Mouse (Mus musculus) forebrain, embryonic 13.5 days (tissue): ENCODE results near the gene Ftcd. TPM values are rescaled to one million over a fixed set of nuclear protein-coding genes. Genes with fewer than 3 reads are reported as not detected.
A peak's percentile ranks its signal among the peaks of the same experiment; 100 is the strongest.

ENCODE experiments used
- ATAC-seq: fragments of 200-750 bp; cut with Nextera tagmentation; 2 replicates; pipeline ENCODE4 v1.8.0; 2017
- H3K27ac ChIP-seq: fragments of 300-500 bp; sonication (generic); 2 replicates; pipeline ENCODE4 v1.5.1; 2015; ENCODE audit warnings: inconsistent platforms, mild to moderate bottlenecking, moderate library complexity
- H3K27me3 ChIP-seq: fragments of 300-500 bp; sonication (generic); 2 replicates; pipeline ENCODE4 v1.6.1; 2015; ENCODE audit warnings: mild to moderate bottlenecking, inconsistent platforms
- H3K36me3 ChIP-seq: fragments of 300-500 bp; sonication (generic); 2 replicates; pipeline ENCODE4 v1.6.1; 2015; ENCODE audit warnings: mild to moderate bottlenecking, inconsistent platforms; ENCODE audit not compliant: poor library complexity, severe bottlenecking
- H3K4me1 ChIP-seq: fragments of 300-500 bp; sonication (generic); 2 replicates; pipeline ENCODE4 v1.6.1; 2015; ENCODE audit warnings: inconsistent platforms
- H3K4me2 ChIP-seq: fragments of 300-500 bp; sonication (generic); 2 replicates; pipeline ENCODE4 v1.6.1; 2015; ENCODE audit warnings: inconsistent platforms, mild to moderate bottlenecking, moderate library complexity
- H3K4me3 ChIP-seq: fragments of 300-500 bp; sonication (generic); 2 replicates; pipeline ENCODE4 v1.5.1; 2015; ENCODE audit warnings: mild to moderate bottlenecking, inconsistent platforms
- H3K9ac ChIP-seq: fragments of 300-500 bp; sonication (generic); 2 replicates; pipeline ENCODE4 v1.6.1; 2015; ENCODE audit warnings: mild to moderate bottlenecking, inconsistent platforms
- H3K9me3 ChIP-seq: fragments of 300-500 bp; sonication (generic); replicated peaks from 2 replicates; pipeline ENCODE4 v1.6.1; 2016; ENCODE audit warnings: inconsistent platforms
- WGBS: fragments of 180-500 bp; shearing (Covaris S2); methylation state at CpG from one replicate; pipeline ENCODE4 v1.1.7; 2015; 5-methylcytosine and 5-hydroxymethylcytosine counted together
- polyA plus RNA-seq: library from polyadenylated mRNA; unstranded; fragments of >200 nt; fragmentation: Nextera tagmentation; extraction: Ambion mirVana; gene quantifications from 2 replicates; pipeline ENCODE4 v1.2.1, GENCODE M21; 2015

Ftcd gene
- not detected in 2 replicates for polyA plus RNA-seq

DNA sequence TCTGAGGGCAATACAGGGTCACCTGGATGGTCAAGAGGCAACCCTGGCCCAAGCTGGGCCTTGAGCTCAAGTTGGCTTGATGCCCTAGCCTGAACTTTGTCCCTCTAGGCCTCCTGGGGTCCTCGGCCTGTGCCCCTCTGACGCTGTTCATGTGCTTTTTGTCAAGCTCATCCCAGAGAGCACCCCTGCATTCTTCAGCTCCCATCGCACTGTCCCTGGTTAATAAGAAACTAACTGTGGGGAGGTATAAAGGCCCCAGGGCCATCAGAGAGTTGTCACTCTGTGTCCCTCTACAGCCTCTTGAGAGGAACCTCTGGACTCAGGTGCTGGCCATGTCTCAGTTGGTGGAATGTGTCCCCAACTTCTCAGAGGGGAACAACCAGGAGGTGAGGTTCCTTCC, at the start of gene Ftcd:
Gene Ftcd, plus strand, starts transcription at position 275 of the 400 bp plus-strand sequence.
- H3K9ac ChIP-seq, result no peak within 1 kb of the TSS
- no peak for ATAC-seq
- H3K36me3 ChIP-seq, result no peaks in the 10 kb centered on the region
- no peaks in the 10 kb centered on the region for H3K4me1 ChIP-seq
- H3K9me3 ChIP-seq, result no peaks in the 10 kb centered on the region
- H3K27me3 ChIP-seq, result no peaks in the 10 kb centered on the region
- WGBS, result 91% methylated on average over 3 of the region's 3 CpGs
- no peak within 1 kb of the TSS for H3K4me2 ChIP-seq
- H3K4me3 ChIP-seq, result no peak within 1 kb of the TSS
- no peak within 1 kb of the TSS for H3K27ac ChIP-seq

DNA sequence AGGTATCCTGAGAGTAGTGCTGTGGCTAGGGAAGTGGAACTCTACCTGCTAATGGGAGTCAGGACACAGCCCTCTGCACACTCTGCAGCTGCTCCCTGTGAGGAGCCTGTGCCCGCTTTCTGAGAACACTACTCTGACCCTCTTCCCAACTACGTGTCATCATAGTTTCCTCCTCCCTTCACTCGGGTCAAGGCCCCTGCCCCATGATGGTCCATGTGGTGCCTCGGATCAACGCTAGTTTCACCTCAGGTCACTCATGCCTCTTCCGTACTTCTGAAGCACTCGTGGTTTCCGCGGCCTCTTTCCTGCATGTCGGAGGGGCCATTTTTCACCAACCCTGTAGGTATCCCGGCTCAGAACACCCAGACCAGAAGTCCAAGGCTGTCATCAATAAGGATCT, 44.5 kb upstream of the Ftcd start:
- H3K36me3 ChIP-seq, result peaks cover 27% of the 10 kb centered on the region
- H3K4me1 ChIP-seq, result peaks cover 26% of the 10 kb centered on the region
- no peaks in the 10 kb centered on the region for H3K27me3 ChIP-seq
- peak overlapping the region; percentile 82 for H3K4me2 ChIP-seq
- peak overlapping the region; percentile 68 for H3K4me3 ChIP-seq
- WGBS, result 2% methylated on average over 11 of the region's 11 CpGs
- ATAC-seq, result peak; percentile 62
- no peak overlapping the region for H3K27ac ChIP-seq
- H3K9ac ChIP-seq, result peak overlapping the region; percentile 66
- no peaks in the 10 kb centered on the region for H3K9me3 ChIP-seq

DNA sequence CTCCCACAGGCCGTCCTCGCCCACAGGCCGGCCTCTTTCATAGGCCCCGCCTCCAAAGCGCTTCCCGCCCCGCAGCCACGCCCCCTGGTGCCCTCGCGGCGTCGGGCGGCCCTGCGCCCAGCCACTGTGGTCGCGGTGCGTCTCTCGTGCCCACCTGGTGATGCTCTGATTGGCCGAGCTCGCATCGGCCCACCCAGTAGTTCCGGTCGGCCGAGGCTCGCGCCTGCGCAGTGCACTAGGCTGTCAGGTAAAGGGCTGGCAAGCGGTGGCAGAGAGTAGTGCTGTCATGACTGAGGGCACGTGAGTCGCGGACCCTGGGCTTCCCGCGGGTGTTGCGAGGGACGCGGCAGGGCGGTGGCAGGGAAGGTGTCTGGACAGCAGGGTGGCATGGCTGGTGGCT, 44.1 kb upstream of the Ftcd start, which contains the start of gene Lss:
Gene Lss, plus strand, starts transcription at position 214 of the 400 bp plus-strand sequence.
- no peaks in the 10 kb centered on the region for H3K27me3 ChIP-seq
- no peaks in the 10 kb centered on the region for H3K9me3 ChIP-seq
- 1% methylated on average over 37 of the region's 37 CpGs for WGBS
- H3K9ac ChIP-seq, result peak within 1 kb of the TSS; percentile 82
- peaks cover 26% of the 10 kb centered on the region for H3K4me1 ChIP-seq
- peak within 1 kb of the TSS; percentile 61 for H3K27ac ChIP-seq
- peak within 1 kb of the TSS; percentile 68 for H3K4me3 ChIP-seq
- peaks cover 32% of the 10 kb centered on the region for H3K36me3 ChIP-seq
- ATAC-seq, result peak; percentile 99
- H3K4me2 ChIP-seq, result peak within 1 kb of the TSS; percentile 82

DNA sequence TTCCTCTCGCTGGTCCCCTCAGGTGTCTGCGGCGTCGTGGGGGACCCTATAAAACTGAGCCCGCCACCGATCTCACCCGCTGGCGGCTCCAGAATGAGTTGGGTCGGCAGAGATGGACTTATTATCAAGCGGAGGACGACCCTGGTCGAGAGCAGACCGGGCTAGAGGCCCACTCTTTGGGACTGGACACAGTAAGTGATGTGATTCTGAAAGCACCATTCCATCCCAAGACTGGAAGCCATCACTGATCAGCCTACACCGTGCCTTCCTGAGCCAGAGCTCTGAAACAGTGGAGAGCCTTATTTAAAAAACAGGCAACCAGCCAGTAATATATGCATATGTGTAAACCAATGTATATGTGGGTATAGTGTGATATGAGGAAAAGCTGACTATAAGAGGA, 43.6 kb upstream of the Ftcd start:
- peak overlapping the region; percentile 68 for H3K4me3 ChIP-seq
- H3K27me3 ChIP-seq, result no peaks in the 10 kb centered on the region
- ATAC-seq, result peak; percentile 48; the same call in 1 of the 2 replicates
- under 1% methylated on average over 14 of the region's 14 CpGs for WGBS
- H3K9me3 ChIP-seq, result no peaks in the 10 kb centered on the region
- H3K27ac ChIP-seq, result peak overlapping the region; percentile 61
- H3K4me1 ChIP-seq, result peaks cover 26% of the 10 kb centered on the region
- H3K36me3 ChIP-seq, result peaks cover 36% of the 10 kb centered on the region
- peak overlapping the region; percentile 82 for H3K4me2 ChIP-seq
- peak overlapping the region; percentile 82 for H3K9ac ChIP-seq

DNA sequence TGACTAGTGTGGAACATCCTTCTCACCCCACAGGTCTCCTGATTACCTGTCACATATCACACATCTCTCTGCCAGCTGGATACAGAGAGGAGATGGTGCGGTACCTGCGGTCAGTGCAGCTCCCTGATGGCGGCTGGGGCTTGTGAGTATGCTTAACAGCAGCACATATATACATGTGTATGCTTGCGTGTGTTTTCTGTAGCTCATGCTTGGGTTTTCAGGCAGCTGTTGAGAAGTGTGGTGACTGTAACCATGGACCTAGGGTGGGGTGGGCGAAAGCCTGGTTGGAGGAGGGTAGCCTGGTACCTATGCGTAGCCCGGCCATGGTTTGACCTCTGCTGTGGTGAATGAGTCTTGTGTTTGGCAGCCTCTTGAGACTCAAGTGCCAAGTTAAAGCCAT, 39.9 kb upstream of the Ftcd start:
- no peak for ATAC-seq
- Histone ChIP-seq H3K9me3 (no peaks in the 10 kb centered on the region), H3K27ac (no peak overlapping the region), H3K9ac (no peak overlapping the region), H3K4me3 (no peak overlapping the region), H3K4me2 (no peak overlapping the region), H3K4me1 (peaks cover 24% of the 10 kb centered on the region), H3K36me3 (peaks cover 73% of the 10 kb centered on the region), H3K27me3 (no peaks in the 10 kb centered on the region)
- WGBS, result 94% methylated on average over 7 of the region's 7 CpGs

DNA sequence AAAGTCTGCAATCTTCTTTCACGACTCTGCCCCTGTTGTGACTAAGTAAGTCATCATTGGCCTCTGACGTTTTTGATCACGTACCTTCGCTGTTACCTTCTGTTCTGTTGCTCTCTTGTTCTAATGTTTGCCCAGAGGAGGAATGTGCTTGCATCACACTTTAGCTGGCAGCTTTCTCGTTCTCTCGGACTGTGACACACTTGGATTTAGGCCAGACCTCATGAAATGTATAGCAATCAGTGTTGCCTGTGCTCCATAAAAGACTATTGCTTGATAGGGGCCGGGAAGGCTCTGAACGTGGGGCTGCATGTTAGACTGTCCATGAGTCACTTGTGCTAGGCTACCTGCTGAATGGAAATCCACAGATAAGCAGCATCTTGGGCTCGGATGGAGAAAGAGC, 37.8 kb upstream of the Ftcd start:
- no peak for ATAC-seq

DNA sequence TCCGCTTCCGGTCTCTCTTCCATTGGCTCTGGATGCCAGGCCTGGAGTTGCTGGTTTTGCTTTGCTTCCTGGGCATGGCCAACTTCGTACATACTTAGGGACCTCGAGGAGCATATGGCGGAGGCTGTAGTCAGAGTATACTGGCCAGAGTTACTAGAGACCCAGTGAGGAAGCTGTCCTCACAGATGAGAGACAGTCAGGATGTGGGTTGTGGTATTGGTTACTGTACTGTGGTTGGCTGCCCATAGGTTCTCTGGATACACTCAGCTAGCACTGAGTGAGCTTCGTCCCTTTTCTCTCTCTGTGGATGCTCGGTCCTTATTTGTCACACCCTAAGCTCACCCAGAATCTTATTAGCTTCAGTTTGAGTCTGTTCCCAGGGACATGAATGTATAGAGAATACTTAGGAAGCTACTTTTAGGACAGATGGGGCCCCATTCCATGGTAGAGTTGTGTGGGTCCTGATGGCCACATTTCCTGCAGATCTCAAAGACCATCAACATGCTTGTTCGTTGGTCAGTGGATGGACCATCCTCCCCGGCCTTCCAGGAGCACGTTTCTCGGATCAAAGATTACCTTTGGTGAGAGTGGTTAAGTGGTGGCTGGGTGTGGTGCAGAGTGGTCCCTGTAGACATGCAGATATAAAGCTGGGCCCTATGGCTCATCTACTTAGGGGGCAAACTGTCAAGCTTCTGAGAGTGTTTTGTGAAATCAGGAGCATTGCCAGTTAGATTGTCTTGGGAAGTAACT, 33.9 kb upstream of the Ftcd start:
- Histone ChIP-seq H3K27me3 (no peaks in the 10 kb centered on the region), H3K9ac (no peak overlapping the region)
- 95% methylated on average over 11 of the region's 11 CpGs for WGBS

More for the DNA sequence above, 37.8 kb upstream of the Ftcd start:
- H3K36me3 ChIP-seq, result peaks cover 94% of the 10 kb centered on the region
- no peak overlapping the region for H3K4me3 ChIP-seq
- no peak overlapping the region for H3K4me2 ChIP-seq
- H3K27me3 ChIP-seq, result no peaks in the 10 kb centered on the region
- WGBS, result 78% methylated on average over 9 of the region's 9 CpGs
- no peak overlapping the region for H3K9ac ChIP-seq
- peaks cover 9% of the 10 kb centered on the region for H3K4me1 ChIP-seq
- no peaks in the 10 kb centered on the region for H3K9me3 ChIP-seq
- H3K27ac ChIP-seq, result no peak overlapping the region

DNA sequence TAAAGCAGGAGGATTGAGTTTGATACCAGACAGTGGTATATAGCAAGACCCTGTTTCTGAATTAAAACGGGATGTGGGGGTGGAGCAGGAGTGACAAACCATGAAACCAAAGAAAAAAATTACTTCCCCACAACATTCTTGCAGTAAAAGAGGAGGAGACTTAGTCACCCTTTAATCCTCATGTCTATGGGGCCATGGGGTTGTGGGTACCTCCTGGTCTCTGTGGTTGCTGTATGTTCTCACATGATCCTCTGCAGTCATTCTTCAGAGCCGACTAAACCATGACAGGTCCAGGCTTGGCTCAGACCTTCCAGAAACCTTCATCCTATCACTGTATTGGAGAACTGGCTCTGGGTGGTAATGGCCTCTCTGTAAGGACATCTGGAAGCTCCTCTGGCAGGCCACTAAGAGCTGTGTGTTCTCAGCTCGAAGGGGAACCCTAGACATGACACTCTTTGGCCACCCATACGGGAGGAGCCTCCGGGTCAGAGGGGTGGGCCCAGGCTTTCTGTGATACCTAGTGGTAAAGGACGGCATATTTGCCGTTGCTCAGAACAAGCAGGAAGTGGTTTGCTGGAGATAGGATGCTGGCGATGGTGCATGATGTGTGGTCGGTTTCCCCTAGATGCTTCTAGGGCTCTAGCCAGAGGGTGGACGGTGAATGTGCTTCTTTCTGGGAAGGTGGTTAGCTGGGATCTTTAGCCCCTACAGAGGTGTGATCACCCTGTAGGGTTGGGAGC, 32.6 kb upstream of the Ftcd start:
- peaks cover 100% of the 10 kb centered on the region for H3K36me3 ChIP-seq
- H3K9me3 ChIP-seq, result no peaks in the 10 kb centered on the region
- H3K4me1 ChIP-seq, result no peaks in the 10 kb centered on the region
- H3K4me3 ChIP-seq, result no peak overlapping the region
- no peaks in the 10 kb centered on the region for H3K27me3 ChIP-seq
- H3K9ac ChIP-seq, result no peak overlapping the region
- no peak for ATAC-seq
- 92% methylated on average over 10 of the region's 10 CpGs for WGBS
- no peak overlapping the region for H3K27ac ChIP-seq
- H3K4me2 ChIP-seq, result no peak overlapping the region

More for the DNA sequence above, 33.9 kb upstream of the Ftcd start:
- peaks cover 100% of the 10 kb centered on the region for H3K36me3 ChIP-seq
- no peak for ATAC-seq
- H3K27ac ChIP-seq, result no peak overlapping the region
- no peaks in the 10 kb centered on the region for H3K4me1 ChIP-seq
- no peak overlapping the region for H3K4me2 ChIP-seq
- no peaks in the 10 kb centered on the region for H3K9me3 ChIP-seq
- no peak overlapping the region for H3K4me3 ChIP-seq

DNA sequence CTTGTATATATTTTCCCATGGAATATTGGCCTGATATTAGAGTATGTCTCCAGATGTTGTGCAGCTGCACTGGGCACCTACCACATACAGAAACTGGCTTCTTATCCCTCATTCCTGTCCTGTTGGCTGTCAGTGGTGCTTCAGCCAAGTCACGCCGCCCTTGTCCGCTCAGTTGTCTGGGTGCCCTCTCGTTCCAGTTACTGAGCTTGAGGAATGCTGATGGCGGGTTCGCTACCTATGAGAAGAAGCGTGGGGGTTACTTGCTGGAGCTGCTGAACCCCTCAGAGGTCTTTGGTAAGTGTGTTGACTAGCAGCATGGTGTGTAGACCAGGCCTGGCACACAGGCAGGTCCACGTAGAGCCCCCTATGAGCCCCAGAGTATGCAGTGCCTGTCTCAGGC, 28.9 kb upstream of the Ftcd start:
- Histone ChIP-seq H3K27ac (no peak overlapping the region), H3K4me1 (no peaks in the 10 kb centered on the region), H3K9ac (no peak overlapping the region), H3K27me3 (no peaks in the 10 kb centered on the region), H3K4me3 (no peak overlapping the region), H3K9me3 (no peaks in the 10 kb centered on the region), H3K36me3 (peaks cover 100% of the 10 kb centered on the region), H3K4me2 (no peak overlapping the region)
- 93% methylated on average over 8 of the region's 8 CpGs for WGBS
- ATAC-seq, result no peak

DNA sequence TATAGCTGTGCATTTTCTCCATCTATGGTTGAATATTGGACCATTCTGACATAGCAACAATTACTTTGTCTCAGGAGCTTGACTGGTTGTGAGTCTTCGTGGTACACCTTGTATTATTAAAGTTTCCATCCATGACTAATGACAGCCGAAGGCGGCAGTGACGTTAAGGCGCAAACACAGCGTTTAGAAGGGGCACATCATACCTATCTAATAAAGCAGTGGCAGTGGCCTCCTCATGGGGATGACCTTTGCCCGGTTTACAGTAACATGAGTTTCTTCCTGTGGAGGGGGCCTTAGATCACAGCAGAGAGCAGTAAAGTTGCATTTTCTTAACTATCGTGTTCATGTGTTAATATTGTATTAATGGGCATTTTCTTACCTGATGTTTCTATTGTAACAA, 27.2 kb upstream of the Ftcd start:
- H3K9ac ChIP-seq, result no peak overlapping the region
- H3K27ac ChIP-seq, result no peak overlapping the region
- H3K36me3 ChIP-seq, result peaks cover 100% of the 10 kb centered on the region
- no peaks in the 10 kb centered on the region for H3K4me1 ChIP-seq
- H3K4me3 ChIP-seq, result no peak overlapping the region
- no peak for ATAC-seq
- WGBS, result 94% methylated on average over 8 of the region's 8 CpGs
- no peaks in the 10 kb centered on the region for H3K27me3 ChIP-seq
- no peak overlapping the region for H3K4me2 ChIP-seq
- no peaks in the 10 kb centered on the region for H3K9me3 ChIP-seq

DNA sequence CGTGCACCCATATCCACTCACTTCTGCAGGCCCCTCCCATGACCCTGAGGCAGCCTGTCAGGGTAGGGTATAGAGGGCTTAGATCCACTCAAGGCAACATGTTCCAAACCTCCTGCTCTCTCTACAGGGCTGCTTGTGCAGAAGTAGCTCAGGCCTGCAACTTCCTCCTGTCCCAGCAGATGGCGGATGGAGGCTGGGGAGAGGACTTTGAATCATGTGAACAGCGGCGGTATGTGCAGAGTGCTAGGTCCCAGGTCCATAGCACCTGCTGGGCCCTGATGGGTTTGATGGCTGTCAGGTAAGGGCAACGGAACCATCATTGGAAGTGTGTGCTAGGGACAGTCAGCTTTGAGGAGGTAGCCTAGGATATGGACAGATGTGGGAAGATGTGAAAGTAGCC, 25.0 kb upstream of the Ftcd start:
- ATAC-seq, result no peak
- Histone ChIP-seq H3K4me3 (no peak overlapping the region), H3K4me2 (no peak overlapping the region), H3K9me3 (no peaks in the 10 kb centered on the region), H3K27me3 (no peaks in the 10 kb centered on the region), H3K4me1 (no peaks in the 10 kb centered on the region), H3K9ac (no peak overlapping the region), H3K27ac (no peak overlapping the region), H3K36me3 (peaks cover 97% of the 10 kb centered on the region)
- 86% methylated on average over 5 of the region's 5 CpGs for WGBS

DNA sequence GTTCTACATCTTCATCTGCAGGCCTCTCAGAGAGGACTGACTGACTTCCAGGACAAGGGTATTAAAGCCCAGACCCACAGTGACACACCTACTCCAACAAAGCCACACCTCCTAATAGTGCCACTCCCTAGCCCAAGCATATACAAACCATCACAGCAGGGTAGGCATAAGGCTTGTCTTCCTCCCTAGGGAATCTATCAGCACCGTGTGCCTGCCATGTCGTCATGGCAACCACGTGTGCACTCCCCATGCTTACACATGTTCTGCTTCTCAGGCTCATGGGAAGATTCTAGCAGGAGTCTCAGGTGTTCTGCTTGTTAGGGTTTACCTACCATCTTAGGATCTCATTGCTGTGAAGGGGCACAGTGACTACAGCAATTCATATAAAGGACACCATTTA, 23.9 kb upstream of the Ftcd start:
- no peak overlapping the region for H3K9ac ChIP-seq
- peaks cover 93% of the 10 kb centered on the region for H3K36me3 ChIP-seq
- no peaks in the 10 kb centered on the region for H3K9me3 ChIP-seq
- no peak overlapping the region for H3K27ac ChIP-seq
- no peaks in the 10 kb centered on the region for H3K4me1 ChIP-seq
- 77% methylated on average over 3 of the region's 3 CpGs for WGBS
- no peak for ATAC-seq
- H3K27me3 ChIP-seq, result no peaks in the 10 kb centered on the region
- no peak overlapping the region for H3K4me2 ChIP-seq
- no peak overlapping the region for H3K4me3 ChIP-seq
